Mouse (Mus musculus) midbrain, embryonic 11.5 days (tissue): Measurements from ENCODE around the gene Nhsl1. TPM values are rescaled to one million over a fixed set of nuclear protein-coding genes. Genes with fewer than 3 reads are reported as not detected.

Experiments used
- ATAC-seq: fragments of 200-750 bp; cut with Nextera tagmentation; 2 replicates; pipeline ENCODE4 v1.8.0; 2017; ENCODE audit warnings: moderate TSS enrichment, moderate library complexity; ENCODE audit not compliant: low FRiP score
- DNase-seq: peaks from one replicate; pipeline ENCODE4 v3.0.0; 2015; ENCODE audit warnings: low spot score; ENCODE audit errors: missing footprints
- H3K27ac ChIP-seq: fragments of 300-500 bp; sonication (generic); 2 replicates; pipeline ENCODE4 v1.5.1; 2014; ENCODE audit warnings: low read depth, low read length
- H3K27me3 ChIP-seq: fragments of 300-500 bp; sonication (generic); 2 replicates; pipeline ENCODE4 v1.6.1; 2014; ENCODE audit warnings: mild to moderate bottlenecking, low read length, moderate library complexity, mixed read lengths; ENCODE audit not compliant: control insufficient read depth, insufficient read depth
- H3K36me3 ChIP-seq: fragments of 300-500 bp; sonication (generic); 2 replicates; pipeline ENCODE4 v1.6.1; 2014; ENCODE audit warnings: mild to moderate bottlenecking, low read length, moderate library complexity, mixed read lengths; ENCODE audit not compliant: control insufficient read depth, insufficient read depth
- H3K4me1 ChIP-seq: fragments of 300-500 bp; sonication (generic); 2 replicates; pipeline ENCODE4 v1.6.1; 2014; ENCODE audit warnings: low read length; ENCODE audit not compliant: control insufficient read depth, insufficient read depth
- H3K4me2 ChIP-seq: fragments of 300-500 bp; sonication (generic); 2 replicates; pipeline ENCODE4 v1.6.1; 2014; ENCODE audit warnings: mild to moderate bottlenecking, moderate library complexity
- H3K4me3 ChIP-seq: fragments of 300-500 bp; sonication (generic); 2 replicates; pipeline ENCODE4 v1.5.1; 2014; ENCODE audit warnings: low read depth, low read length
- H3K9ac ChIP-seq: fragments of 300-500 bp; sonication (generic); 2 replicates; pipeline ENCODE4 v1.6.1; 2014; ENCODE audit warnings: low read length
- H3K9me3 ChIP-seq: fragments of 300-500 bp; sonication (generic); 2 replicates; pipeline ENCODE4 v1.6.1; 2016; ENCODE audit warnings: low read length; ENCODE audit not compliant: control insufficient read depth
- WGBS: fragments of 180-500 bp; shearing (Covaris S2); extraction: QIAGEN DNeasy Blood & Tissue Kit; methylation state at CpG from one replicate; pipeline ENCODE4 v1.1.7; 2014; 5-methylcytosine and 5-hydroxymethylcytosine counted together
- polyA plus RNA-seq: library from polyadenylated mRNA; unstranded; fragments of >200 nt; fragmentation: Nextera tagmentation; extraction: Ambion mirVana; gene quantifications from 2 replicates; pipeline ENCODE4 v1.2.1, GENCODE M21; 2014

Gene Nhsl1
- polyA plus RNA-seq, 1 experiment from 2014 or later, result 15.3 TPM

DNA sequence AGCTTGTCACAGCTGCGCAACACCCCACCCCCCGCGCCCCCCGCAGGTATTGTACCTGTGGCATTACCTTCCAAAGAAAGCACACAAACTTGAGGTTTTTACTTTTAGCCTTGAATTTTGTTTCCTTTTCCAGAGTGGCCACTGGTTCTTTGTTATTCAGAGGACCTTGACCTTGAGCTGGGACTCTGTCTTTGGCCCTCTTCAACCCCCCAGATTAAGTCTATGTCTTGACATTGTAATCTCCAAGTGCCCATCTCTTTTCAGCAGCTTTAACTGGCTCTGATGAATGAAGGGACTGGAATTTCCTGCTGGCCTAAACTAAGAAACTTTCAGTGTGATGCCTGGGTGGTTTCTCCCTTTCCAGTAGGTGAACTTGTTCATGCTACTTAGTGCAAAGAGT lies 906 bp downstream of the Nhsl1 start:
- no peak for ATAC-seq
- DNase-seq, result peak; percentile 89
- peak overlapping the region; percentile 96; the same call in 1 of the 2 replicates for H3K9ac ChIP-seq
- no peak overlapping the region for H3K27ac ChIP-seq
- H3K27me3 ChIP-seq, result no peaks in the 10 kb centered on the region; the same call in 1 of the 2 replicates
- WGBS, result 22% methylated on average over 4 of the region's 4 CpGs
- no peaks in the 10 kb centered on the region for H3K9me3 ChIP-seq
- H3K4me3 ChIP-seq, result peak overlapping the region; percentile 81
- peak overlapping the region; percentile 92 for H3K4me2 ChIP-seq
- peaks cover 14% of the 10 kb centered on the region for H3K4me1 ChIP-seq
- no peaks in the 10 kb centered on the region for H3K36me3 ChIP-seq

GRCm38 (mm10) chr10:18321861-18322260 lies 3.1 kb downstream of the Nhsl1 start:
- WGBS, result 83% methylated on average over 6 of the region's 6 CpGs
- Histone ChIP-seq H3K4me3 (no peak overlapping the region), H3K4me2 (no peak overlapping the region), H3K9me3 (no peaks in the 10 kb centered on the region), H3K27ac (no peak overlapping the region), H3K9ac (no peak overlapping the region), H3K27me3 (no peaks in the 10 kb centered on the region; the same call in 1 of the 2 replicates), H3K4me1 (peaks cover 14% of the 10 kb centered on the region), H3K36me3 (no peaks in the 10 kb centered on the region)
- ATAC-seq (no peak), DNase-seq (no peak)

GRCm38 (mm10) chr10:18323701-18324100 lies 4.9 kb downstream of the Nhsl1 start:
- Histone ChIP-seq H3K36me3 (no peaks in the 10 kb centered on the region), H3K27ac (no peak overlapping the region), H3K9me3 (no peaks in the 10 kb centered on the region), H3K4me2 (no peak overlapping the region), H3K4me3 (no peak overlapping the region), H3K27me3 (no peaks in the 10 kb centered on the region), H3K9ac (no peak overlapping the region), H3K4me1 (peaks cover 10% of the 10 kb centered on the region)
- 20% methylated on average over 4 of the region's 4 CpGs for WGBS
- peak; percentile 75 for DNase-seq
- no peak for ATAC-seq

DNA sequence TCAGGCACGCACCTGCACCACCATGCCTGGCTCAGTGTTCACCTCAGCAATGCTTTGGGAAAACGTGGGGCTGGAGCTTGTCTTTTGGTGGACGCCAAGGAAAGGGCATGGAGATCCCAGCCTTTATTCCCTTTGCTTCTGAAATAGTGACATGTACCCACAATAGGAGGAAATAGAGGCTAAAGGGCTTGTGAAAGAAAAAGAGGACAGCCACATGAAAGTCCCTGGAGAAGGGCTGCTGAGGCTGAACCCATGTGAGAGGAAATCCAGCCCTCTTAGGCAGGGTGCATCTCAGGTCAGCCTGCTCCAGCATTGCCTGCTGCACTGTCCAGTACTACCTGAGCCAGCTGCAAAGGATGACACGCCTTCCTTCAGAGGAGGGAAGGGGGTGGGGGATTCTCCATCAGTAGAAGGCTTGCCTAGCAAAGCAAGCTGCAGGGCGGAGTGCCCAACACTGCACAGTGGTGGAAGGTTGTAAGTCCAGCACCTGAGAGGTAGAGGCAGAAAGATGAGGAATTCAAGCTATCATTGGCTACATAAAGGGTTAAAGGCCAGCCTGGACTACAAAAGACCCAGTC lies 9.6 kb downstream of the Nhsl1 start:
- DNase-seq, result peak; percentile 82
- H3K9ac ChIP-seq, result no peak overlapping the region
- ATAC-seq, result peak; percentile 28; the same call in 1 of the 2 replicates
- peaks cover 25% of the 10 kb centered on the region for H3K4me1 ChIP-seq
- H3K9me3 ChIP-seq, result no peaks in the 10 kb centered on the region
- no peak overlapping the region for H3K4me3 ChIP-seq
- H3K36me3 ChIP-seq, result no peaks in the 10 kb centered on the region
- H3K27ac ChIP-seq, result no peak overlapping the region
- H3K27me3 ChIP-seq, result no peaks in the 10 kb centered on the region
- WGBS, result 56% methylated on average over 5 of the region's 5 CpGs
- no peak overlapping the region for H3K4me2 ChIP-seq

DNA sequence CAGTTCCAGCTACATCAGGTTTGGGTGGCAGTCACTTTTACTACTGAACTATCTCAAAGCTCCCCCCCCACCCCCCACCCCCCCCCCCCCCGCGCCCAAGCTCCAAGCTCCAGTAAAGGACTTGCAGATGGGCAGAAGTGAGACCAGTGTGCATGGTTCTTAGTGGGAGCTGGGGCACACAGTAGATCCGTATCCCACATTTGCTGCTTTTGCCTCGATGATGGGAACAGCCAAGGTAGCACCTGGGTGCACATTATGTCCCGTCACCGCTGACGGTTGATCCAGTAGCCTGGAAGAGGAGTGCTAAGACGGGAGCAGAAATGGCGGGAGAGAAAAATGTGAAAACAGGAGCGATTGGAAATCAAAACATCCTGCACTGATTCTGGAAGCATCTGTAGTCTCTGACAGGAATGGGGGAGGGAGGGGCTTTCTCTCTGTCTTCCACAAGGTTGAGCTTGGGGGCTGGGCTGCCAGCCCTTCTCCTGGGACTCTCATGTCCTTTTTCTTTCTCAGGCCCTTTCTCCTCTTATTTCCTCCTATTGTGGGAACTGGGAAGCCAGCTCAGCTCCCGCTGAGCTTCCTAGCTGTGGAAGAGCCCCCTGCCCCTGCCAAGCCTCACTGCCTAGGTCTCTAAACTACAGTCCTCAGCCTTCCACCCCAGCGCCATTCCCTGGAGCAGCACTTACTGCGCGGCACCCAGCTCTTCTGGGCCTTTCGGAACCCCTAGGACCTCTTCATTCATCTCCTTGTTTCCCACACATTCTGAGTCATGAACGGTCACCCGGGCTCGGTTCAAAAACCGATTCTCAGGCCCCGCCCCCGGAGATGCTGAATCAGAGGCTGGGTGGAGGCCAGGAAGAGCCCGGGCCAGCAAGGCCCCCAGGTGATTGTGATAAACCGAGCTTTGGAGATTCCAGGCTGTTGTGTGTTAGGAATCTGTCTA lies 10.6 kb downstream of the Nhsl1 start:
- Histone ChIP-seq H3K27me3 (no peaks in the 10 kb centered on the region), H3K4me2 (peak overlapping the region; percentile 37), H3K4me3 (peak overlapping the region; percentile 9; the same call in 1 of the 2 replicates), H3K9me3 (no peaks in the 10 kb centered on the region), H3K9ac (peak overlapping the region; percentile 46), H3K4me1 (peaks cover 26% of the 10 kb centered on the region), H3K27ac (no peak overlapping the region), H3K36me3 (no peaks in the 10 kb centered on the region)
- ATAC-seq (peak; percentile 49), DNase-seq (peak; percentile 94)
- WGBS, result 5% methylated on average over 21 of the region's 23 CpGs

GRCm38 (mm10) chr10:18330445-18330844 lies 11.7 kb downstream of the Nhsl1 start:
- Histone ChIP-seq H3K27me3 (no peaks in the 10 kb centered on the region), H3K36me3 (no peaks in the 10 kb centered on the region), H3K9me3 (no peaks in the 10 kb centered on the region), H3K27ac (no peak overlapping the region), H3K4me3 (no peak overlapping the region), H3K9ac (no peak overlapping the region), H3K4me2 (no peak overlapping the region), H3K4me1 (peaks cover 28% of the 10 kb centered on the region)
- DNase-seq (peak; percentile 71), ATAC-seq (no peak)
- WGBS, result 69% methylated on average over 5 of the region's 5 CpGs

GRCm38 (mm10) chr10:18333575-18333974 lies 14.8 kb downstream of the Nhsl1 start:
- no peaks in the 10 kb centered on the region for H3K9me3 ChIP-seq
- H3K27me3 ChIP-seq, result no peaks in the 10 kb centered on the region
- ATAC-seq (no peak), DNase-seq (peak; percentile 79)
- H3K27ac ChIP-seq, result no peak overlapping the region
- H3K36me3 ChIP-seq, result no peaks in the 10 kb centered on the region
- no peak overlapping the region for H3K4me2 ChIP-seq
- 37% methylated on average over 4 of the region's 4 CpGs for WGBS
- H3K9ac ChIP-seq, result no peak overlapping the region
- H3K4me1 ChIP-seq, result peaks cover 28% of the 10 kb centered on the region
- H3K4me3 ChIP-seq, result no peak overlapping the region

DNA sequence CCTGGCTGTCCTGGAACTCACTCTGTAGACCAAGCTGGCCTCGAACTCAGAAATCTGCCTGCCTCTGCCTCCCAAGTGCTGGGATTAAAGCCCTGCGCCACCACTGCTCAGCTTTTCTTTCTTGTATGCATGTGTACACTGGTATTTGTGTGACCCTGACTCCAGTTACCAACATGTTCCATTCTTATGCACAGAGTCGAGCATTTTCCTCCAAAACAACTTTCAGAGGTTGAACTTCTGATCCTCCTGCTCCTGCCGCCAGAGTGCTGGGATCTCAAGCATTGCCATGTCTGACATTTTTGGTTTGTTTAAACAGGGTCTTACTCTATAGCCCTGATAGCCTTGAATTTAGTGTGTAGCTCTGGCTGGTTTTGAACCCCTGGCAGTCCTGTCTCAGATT lies 15.4 kb downstream of the Nhsl1 start:
- ATAC-seq (no peak), DNase-seq (peak; percentile 77)
- WGBS, result 91% methylated on average over 4 of the region's 4 CpGs
- Histone ChIP-seq H3K27ac (no peak overlapping the region), H3K4me3 (no peak overlapping the region), H3K4me2 (no peak overlapping the region), H3K36me3 (no peaks in the 10 kb centered on the region), H3K9ac (no peak overlapping the region), H3K27me3 (no peaks in the 10 kb centered on the region), H3K4me1 (peaks cover 26% of the 10 kb centered on the region), H3K9me3 (no peaks in the 10 kb centered on the region)

GRCm38 (mm10) chr10:18334734-18335133 lies 15.9 kb downstream of the Nhsl1 start:
- Histone ChIP-seq H3K4me1 (peaks cover 20% of the 10 kb centered on the region), H3K4me2 (no peak overlapping the region), H3K36me3 (no peaks in the 10 kb centered on the region), H3K9ac (no peak overlapping the region), H3K27me3 (no peaks in the 10 kb centered on the region), H3K4me3 (no peak overlapping the region), H3K27ac (no peak overlapping the region), H3K9me3 (no peaks in the 10 kb centered on the region)
- DNase-seq, result peak; percentile 74
- WGBS, result 70% methylated on average over 9 of the region's 9 CpGs
- no peak for ATAC-seq
